Mouse (Mus musculus) urinary bladder, postnatal 10 days (tissue): ENCODE results near the gene Fam114a2.
A peak's percentile ranks its signal among the peaks of the same experiment; 100 is the strongest.
"Not testable (repeated sequence)": the region's sequence is repeated elsewhere in the genome, so short reads cannot be mapped to it uniquely, and the experiment has no call there.

Experiments used
- DNase-seq: peaks from one replicate; pipeline ENCODE4 v3.0.0; 2022; ENCODE audit warnings: low spot score

Fam114a2 gene

DNA sequence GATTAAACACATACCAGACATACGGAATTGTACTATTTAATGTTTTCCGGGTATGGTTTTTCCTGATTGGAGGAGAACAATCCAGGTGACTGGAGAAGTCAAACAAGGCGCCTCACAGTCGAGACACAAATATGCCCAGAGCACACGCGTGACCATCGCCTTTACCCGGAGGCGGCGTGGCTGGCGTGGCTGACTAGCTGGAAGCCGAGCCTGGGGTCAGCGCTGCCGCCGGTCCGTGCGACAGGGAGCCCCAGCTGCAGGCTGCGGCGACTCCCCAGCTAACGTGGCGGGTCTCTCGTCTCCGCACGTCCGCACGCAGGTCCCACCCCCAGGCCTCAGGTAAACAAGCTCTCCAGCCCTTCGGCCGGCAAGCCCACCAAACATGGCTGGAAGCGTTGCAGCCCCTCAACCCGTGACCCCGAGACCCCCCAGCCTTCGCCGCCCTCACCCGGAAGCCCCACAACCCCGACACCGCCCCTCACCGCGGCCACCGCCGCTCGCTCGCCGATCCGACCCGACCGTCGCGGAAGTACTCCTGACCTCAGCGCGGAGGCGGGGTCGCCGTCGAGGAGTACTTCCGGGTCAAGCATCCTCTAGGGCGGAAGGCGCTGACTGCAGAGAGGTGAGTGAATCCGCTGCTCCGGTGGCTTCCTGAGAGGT is at the start of gene Fam114a2, which contains the start of gene Mfap3:
Fam114a2 (minus strand) TSS at position 527 of the 660 bp plus-strand sequence.
Mfap3 (plus strand) TSS at position 574 of the 660 bp plus-strand sequence.
- peak; percentile 73 for DNase-seq

DNA sequence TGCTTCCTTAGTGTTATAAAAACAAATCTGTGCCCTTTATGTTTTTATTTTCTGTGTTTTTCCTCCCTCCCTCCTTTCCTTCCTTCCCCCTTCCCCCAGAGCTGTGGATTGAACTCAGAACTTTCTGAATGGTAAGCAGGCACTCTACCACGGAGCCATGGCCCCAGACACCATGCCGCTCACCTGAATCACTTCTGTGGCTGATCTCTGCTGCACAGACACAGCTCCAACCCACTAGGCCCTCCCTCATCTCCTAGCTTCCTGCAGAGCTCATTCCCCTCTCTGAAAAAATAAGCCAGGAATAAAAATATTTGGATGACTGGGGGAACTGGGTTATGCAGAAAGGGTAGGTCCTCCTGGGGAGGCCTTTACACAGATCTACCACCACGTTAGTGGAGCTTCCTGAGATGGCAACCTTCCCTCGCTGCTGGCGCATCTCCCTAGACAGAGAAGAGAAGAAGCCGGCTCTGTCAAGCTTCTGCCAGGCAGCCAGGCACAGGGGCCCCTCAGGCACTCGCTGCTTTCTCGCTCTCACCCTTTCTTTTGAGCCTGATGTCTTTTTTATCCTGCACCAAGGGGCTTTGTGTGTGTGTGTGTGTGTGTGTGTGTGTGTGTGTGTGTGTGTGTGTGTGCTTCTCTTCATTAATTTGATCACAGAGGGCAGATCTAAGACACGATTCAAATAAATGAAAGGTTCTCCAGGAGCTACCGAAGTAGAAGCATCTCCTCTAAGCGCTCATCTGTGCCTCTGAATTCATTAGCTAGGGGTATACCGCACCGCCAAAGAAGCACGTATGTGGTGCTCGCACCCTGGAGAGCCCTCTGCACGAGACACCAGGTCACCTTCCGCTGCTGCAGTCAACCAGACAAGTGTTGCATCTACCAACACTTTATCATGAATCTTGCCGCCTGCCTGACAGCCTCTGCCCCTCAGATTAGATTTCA is 47.9 kb upstream of the Fam114a2 start:
- no peak for DNase-seq

DNA sequence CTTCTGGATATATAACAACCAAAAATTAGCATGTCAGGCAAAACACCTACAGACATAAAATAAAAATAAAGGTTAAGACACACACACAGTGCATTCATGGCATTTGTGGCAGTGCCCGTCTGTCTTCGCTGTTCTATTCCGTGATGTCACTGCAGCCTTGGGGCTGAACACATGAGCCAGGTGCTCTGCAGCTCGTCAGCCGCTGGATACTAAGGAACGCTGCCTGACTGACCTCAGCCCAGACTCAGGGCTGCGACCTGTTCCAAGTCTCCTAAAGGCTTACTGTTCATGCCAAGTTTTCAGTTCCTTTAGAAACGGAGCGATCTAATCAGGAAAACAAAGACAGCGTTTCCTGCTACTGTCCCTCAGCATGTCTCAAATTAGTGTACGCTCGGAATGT is 46.1 kb upstream of the Fam114a2 start:
- no peak for DNase-seq

DNA sequence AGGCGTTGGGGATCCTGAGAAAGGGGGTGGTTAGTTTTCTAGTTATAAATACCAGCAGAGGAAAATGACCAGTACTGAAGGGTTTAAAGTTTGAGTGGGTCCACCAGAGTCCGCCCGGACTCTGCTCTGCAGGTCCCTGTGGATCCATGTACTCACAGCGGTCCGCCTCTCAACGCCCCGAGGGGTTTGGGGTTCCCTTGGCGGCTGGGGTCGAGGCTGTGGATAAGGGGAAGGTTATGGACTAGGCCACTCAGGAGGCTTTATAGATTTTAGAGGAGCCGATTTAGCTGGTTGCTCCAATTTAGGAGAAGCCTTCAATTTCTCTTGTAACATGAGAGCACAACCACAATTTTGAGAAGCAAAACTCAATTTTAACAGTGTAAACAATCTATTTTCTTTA is 39.5 kb upstream of the Fam114a2 start:
- DNase-seq, result not testable (repeated sequence)

DNA sequence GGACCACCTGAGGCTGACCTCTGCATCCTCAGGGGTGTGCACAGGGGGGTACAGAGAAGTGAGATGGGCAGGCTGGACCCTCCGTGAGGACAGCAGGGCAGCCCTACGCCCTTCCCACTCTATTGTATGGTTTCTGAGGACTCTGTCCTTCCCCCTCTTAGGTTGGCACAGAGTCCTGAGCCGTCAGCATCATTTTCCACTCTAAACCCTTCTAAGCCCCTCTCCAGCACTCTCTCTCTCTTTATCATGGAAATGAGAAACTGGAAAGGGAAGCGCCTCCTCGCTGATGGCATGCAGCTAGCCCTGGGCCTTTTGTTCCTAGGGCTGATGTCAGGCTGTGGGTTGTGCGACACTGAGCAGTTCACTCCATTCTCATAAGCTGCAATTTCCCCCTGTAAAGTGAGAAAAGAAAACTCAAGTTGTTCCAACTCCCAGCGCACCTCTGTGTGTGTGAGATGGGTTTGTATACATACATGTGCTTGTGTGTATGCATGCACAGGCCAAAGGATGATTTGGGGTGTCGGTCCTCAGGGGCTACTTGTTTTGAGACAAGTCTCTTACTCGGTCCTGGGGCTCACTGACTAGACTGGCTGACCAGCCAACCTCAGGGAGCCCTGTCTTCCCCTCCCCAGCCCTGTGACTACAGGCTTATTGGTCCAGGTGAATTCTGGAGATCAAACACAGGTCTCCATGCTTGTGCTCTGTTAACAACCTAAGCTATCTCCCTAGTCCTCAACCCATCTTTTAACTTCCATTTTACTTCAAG is 34.8 kb upstream of the Fam114a2 start:
- DNase-seq, result no peak

DNA sequence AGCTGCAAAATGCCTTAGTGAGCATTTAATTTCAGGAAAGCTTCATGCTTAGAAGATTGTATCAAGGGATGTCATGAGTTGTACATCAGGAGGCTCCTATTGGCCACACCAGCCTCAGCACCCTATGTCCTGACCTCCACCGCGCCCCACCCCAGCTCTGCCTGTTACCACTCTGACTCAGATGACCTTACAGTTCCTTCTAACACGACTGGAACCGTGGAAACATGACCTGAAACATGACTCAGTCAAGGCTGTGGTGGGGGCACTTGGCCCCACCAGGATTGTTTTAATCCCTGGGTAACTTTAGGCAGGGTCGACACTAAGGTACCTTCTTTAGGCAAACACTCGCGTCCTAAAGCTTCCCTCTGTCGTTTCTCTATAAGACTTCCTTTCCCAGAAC is 32.6 kb upstream of the Fam114a2 start:
- no peak for DNase-seq

DNA sequence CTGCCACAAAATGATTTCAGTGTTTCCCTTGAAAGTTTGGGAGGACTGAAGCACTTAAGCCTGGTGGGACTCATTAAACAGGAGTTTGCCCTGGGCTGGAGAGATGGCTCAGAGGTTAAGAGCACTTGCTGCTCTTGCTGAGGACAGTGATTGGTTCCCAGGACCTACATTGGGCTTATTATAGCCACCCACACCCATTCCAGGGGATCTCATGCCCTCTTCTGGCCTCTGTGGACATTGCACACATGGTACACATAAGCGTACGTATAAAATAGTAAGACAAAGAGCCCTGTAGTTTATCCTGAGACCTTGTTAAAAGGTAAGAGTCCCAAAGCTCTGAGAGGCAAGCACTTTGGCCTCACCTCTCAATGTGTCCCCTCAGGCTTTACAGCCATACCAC is 31.8 kb upstream of the Fam114a2 start:
- DNase-seq, result no peak

DNA sequence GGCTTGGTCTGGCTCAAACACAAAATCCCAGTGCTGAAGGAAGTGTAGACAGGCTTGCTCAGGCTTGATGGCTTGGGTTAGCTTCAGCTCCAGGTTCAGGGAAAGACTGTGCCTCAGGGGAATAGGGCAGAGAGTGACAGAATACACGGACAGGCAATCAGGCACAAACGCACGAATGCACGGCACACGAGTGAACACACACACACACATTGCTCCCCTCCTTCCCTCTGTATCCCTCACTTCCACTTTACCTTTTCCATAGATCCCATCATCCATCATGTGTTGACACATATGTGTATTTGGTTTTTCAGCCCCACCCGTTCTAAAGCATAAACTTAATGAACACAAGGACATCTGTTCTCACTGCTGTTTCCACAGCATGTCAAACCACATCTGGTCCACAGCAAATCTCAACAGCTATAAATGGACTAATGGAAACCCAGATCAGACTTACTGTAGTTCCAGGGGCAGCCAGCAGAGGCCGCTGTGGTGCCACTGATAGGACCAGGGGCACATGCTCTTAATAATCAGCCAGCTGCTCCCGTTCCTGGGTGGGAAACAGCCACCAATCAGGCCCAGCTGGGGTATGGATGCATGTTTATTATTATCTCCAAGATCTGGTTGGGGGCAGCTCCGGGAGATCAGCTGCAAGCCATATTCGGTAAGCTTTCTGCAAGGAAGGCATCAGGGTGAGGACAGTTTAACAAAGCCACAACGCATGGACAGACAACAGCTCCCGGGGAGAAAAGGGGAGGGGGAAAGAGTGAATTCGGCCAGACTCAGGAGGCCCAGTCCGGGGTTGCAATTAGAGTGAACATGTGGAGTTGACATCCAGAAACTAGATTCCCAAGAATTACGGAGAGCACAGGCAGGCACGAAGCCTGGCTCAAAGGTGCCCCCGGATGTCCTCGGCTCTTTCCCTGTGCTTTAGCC is 30.5 kb upstream of the Fam114a2 start:
- peak; percentile 37 for DNase-seq

DNA sequence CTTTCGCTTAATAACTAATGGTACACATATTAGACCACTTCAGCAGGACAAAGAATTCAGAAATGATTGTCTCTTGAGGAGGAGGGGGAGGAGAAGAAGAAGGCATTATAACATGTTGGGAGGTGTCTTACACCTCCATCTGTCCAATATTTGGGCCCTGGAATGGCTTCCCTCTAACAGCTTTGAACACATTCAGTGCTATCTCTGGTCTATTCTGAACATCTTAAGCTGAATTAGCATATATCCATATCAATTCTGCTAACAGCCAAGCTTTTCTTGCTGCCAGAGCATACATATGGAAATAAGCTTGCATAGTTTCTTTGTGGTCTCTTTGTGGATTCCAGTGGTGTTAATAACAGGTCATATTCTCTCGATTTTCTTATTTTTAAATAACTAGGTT is 22.3 kb upstream of the Fam114a2 start:
- no peak for DNase-seq

DNA sequence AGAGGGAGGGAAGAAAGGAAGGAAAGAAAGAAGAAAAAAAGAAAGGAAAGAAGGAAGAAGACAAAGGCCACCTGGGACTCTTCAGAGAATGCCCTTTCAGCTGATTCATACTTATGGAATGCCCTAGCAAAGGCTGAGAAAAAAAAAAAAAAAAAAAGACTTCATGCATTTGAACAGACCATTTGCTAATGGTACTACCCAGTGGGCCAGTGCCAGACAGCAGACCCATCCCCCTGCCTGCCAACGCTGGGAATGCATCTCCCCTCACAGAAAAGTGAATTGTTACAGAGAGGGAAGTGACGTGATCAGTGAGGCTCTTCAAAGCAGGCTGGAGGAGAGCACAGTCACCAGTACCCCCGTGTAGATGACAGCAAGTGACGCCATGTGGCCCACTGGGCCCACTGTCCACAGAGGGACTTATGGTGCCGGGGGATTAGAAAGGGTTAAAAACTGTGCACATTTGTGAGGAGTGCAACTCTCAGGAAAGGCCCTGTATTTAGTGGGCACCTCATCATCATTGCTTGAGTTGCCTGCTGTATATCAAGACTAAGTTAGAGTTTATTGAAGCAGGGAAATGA is 21.5 kb upstream of the Fam114a2 start:
- DNase-seq, result no peak

DNA sequence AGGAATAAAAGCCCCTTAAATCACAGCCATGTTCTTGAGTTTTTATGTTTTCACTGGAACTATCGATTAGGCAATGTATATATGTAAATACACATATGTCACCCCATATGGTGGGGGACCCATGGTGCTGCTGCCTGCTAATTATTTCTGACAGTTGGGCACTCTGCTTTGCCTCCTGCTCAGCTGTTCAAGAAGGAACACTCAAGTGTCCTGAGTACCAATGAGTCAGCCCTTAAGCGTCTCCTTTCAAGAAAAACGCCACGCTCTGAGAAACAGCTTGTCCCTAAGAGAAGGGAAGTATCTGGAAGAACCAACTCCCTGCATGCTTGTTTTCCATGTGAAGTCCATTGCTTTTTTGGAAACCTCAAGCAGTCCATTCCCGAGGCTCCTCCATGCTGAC is 17.5 kb upstream of the Fam114a2 start:
- DNase-seq, result no peak

DNA sequence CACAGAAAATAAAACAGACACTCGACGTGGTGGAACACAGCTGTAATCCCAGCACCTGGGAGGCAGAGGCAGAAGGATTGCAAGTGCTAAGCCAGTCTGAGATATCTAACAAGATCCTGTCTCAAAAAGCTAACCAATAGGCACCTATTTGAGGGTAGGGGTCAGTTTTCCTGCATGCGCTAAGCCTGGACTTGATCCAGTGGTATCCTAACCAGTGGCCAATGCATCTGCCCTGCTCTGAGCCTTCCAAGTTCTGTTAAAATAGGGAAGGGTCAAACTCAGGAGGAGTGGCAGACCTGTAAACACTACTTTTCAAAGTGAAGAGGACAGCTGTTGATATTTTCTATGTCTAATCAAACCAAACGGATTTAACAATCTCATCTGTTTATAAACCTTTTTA is 13.9 kb upstream of the Fam114a2 start:
- no peak for DNase-seq

DNA sequence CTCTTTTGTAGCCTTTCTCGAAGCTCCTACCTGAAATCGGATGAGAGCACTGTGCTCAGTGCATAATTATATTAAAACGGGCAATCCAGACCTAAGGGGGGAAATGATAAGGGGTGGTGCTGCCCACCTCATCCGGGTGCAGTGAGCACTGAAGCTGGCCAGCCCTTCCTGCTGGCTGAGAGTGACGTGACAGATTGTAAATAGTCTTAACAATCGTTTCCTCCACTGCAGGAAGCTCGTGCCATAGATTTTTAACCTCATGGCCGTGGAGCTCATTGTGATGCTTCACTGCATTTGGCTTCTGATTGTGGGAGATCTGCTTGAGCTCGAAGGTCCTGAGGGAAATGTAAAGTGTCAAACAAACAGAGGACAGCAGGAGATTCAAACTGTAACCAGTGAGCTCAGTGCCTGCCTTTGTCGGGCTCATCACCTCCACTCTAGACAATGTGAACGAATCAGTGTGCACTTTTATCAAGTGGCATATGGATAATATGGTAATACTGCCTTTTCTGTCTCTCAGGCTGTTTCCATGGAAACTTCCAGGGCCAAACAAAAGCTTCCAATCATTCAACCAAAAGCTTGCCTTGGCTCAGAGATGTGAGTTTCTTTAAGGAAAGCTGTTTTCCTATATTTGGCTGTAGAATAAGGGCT is 13.0 kb upstream of the Fam114a2 start:
- DNase-seq, result no peak

DNA sequence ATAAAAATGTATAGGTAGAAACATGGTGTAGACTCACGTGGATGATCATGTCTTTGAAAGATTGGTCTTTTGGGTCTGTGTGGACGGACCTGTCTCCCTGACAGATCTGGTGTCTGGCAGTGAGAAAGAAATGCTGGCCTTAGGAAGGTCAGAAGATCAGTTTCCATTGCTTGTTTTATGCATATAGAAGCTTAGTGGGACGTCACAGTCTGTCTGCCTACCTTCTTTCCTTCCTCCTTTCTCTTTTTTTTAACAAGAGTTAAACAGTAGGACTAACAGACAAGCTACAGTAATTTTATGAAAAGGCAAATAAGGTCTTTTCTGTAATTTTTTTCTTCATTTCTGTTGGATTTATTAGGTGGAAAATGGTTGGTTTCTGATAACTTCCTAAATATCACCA is 10.7 kb upstream of the Fam114a2 start:
- no peak for DNase-seq

DNA sequence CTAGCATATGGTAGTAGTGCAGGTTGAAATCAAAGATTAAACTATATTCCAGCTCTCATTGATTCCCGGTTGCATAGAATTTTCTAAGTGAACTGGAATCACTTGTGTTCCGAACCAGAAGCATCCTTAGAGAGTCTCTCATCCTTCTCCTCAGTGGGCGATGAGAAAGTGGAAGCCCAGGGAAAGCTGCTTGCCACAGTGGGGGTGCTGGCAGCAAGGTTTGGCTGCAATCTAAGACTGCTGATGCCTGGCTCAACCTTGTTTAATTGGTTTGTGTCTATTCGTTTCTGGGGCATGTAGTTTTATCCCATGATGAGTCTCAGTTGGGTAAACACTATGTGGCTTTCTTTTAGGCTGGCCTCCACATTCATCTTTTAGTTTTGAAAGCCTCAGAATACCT is 9.1 kb upstream of the Fam114a2 start:
- DNase-seq, result no peak

DNA sequence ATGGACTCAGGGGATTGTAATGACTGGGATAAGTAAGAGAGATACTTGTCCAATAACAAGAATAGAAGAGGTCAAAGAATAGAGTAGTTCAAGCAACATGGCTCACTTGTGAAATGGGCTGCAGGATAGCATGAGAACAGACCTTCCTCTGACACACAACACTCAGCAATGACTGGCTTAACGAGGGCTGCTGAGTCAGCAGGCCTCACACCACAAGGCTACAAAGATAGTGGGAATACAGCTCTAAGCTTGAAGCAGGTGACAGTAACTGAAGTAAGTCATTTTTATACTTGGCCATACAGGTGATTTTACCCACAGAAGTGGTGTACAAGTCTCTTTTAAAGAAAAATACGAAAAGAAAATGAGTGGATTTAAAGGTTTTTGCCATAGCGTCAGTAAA is 7.5 kb upstream of the Fam114a2 start:
- DNase-seq, result no peak

DNA sequence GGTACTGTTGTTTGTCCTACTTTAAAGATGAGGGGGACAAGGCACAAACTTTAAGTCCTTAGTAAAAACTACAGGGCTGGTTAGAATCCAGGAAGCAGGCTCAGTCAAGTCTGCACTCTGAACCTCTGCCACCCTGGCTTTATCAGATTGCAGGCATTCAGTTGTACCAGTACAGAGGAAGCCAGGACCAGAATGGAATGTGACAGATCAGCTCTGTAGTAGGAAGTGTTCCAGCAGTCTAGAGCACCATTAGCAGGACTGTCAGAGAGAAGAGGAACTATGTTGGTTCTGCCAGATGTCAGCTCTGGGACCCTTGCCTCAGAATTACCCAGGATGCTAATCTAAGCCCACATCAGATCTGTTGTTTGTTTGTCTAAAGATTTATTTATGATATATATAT is 6.2 kb upstream of the Fam114a2 start:
- DNase-seq, result no peak

DNA sequence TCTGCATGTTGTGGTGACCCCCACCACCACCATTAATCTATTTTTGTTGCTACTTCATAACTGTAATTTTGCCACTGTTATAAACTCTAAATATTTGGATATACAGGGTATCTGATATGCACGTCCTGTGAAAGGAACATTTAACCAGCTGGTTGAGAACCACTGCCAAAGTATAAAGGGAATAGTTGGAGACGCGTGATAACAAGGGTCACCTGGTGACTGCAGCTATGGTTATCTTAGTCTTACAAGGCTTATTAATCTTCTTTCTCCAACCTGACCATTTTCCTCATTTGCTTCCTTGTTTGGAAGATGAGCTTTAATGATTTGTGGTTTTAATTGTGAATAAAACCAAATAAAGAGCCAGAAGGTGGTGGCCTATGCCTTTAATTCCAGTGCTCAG is 5.0 kb upstream of the Fam114a2 start:
- no peak for DNase-seq

DNA sequence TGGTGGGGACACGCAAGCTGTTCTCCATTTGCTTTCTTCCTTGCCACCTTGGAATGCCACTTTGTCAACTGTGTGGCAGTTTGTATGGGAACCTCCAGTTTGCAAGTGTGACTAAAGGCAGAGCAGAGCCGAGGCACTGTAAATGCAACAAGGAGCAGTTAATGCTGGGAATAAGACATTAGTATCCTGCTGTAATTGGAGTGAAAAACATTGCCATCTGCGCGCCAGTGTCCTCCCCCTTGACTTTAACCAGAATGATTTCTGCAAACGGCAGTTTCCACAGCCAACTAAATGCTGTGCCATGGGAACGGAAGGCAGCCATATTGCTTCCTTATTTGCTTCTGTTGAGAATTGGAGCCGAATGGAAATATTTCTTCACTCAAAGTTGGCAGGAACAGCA is 3.6 kb upstream of the Fam114a2 start:
- no peak for DNase-seq

DNA sequence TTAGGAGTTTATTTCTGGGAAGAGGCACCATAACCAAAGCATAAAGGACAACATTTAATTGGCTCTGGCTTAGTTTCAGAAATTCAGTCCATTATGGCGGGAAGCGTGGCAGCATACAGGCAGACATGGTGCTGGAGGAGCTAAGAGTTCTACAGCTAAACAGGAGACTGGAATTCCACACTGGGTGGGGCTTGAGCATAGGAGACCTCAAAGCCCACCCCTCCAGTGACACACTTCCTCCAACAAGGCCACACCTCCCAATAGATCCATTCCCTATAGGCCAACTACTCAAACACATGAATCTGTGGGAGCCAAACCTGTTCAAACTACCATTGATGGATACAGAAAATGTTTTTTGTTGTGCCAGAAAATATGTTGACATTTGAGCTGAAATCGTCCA is 2.8 kb upstream of the Fam114a2 start:
- DNase-seq, result no peak

DNA sequence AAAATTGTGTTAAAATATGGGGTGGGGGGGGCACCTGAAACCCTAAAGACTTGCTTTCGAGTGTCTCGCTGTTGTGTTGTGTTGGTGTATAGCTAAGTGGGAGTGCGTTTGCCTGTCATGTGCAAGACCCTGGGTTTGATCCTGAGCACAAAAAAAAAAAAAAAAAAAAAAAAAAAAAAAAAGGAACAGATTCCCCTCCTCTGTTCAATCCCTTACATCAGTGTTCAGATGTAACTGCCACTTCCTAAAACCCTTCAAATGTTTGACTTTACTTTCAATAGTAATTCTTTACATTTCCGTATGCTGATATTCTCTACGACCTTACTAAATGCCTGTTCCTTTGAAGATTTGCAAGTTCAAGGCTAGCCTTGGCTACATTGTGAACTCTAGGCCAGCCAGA is 887 bp upstream of the Fam114a2 start:
- DNase-seq, result no peak
